Mouse (Mus musculus) liver, adult 2 months (tissue): ENCODE measurements around the gene Slc5a10. TPM values are rescaled to one million over a fixed set of nuclear protein-coding genes. Genes with fewer than 3 reads are reported as not detected.

ENCODE experiments used
- DNase-seq: peaks from one replicate; pipeline ENCODE4 v3.0.0-alpha.2; 2011; ENCODE audit warnings: low read depth, low spot score; ENCODE audit errors: extremely low read depth
- H3K27ac ChIP-seq: fragments of 200-500 bp; replicated peaks from 2 replicates; pipeline ENCODE4 v1.5.1; 2012; ENCODE audit warnings: low read depth, mild to moderate bottlenecking, control low read depth, inconsistent platforms, low read length; ENCODE audit not compliant: insufficient read depth
- H3K27me3 ChIP-seq: fragments of 200-500 bp; 2 replicates; pipeline ENCODE4 v1.6.1; 2012; ENCODE audit warnings: mild to moderate bottlenecking, moderate library complexity, low read length, inconsistent platforms; ENCODE audit not compliant: control insufficient read depth, insufficient read depth
- H3K36me3 ChIP-seq: fragments of 200-500 bp; 2 replicates; pipeline ENCODE4 v1.6.1; 2012; ENCODE audit warnings: low read length, inconsistent platforms; ENCODE audit not compliant: control insufficient read depth, insufficient read depth
- H3K4me1 ChIP-seq: fragments of 200-500 bp; 2 replicates; pipeline ENCODE4 v1.6.1; 2011; ENCODE audit warnings: low read length; ENCODE audit not compliant: control insufficient read depth, insufficient read depth
- H3K4me3 ChIP-seq: fragments of 200-500 bp; 2 replicates; pipeline ENCODE4 v1.5.1; 2011; ENCODE audit warnings: low read depth, mild to moderate bottlenecking, control low read depth, low read length, moderate library complexity; ENCODE audit not compliant: insufficient read depth
- H3K79me2 ChIP-seq: fragments of 200-500 bp; 2 replicates; pipeline ENCODE4 v1.6.1; 2012; ENCODE audit warnings: inconsistent platforms, mild to moderate bottlenecking, low read length, moderate library complexity; ENCODE audit not compliant: control insufficient read depth, insufficient read depth
- H3K9ac ChIP-seq: fragments of 200-500 bp; 2 replicates; pipeline ENCODE4 v1.6.1; 2012; ENCODE audit warnings: low read depth, mild to moderate bottlenecking, control low read depth, inconsistent platforms, low read length
- CTCF ChIP-seq: fragments of 200-500 bp; IDR thresholded peaks from 2 replicates; pipeline ENCODE4 v1.5.1; 2011; ENCODE audit warnings: low read depth, low read length, control low read depth
- POLR2A ChIP-seq: fragments of 200-500 bp; IDR thresholded peaks from 2 replicates; pipeline ENCODE4 v1.6.1; 2011; ENCODE audit warnings: low read length, control low read depth; ENCODE audit not compliant: insufficient read depth; ENCODE audit errors: extremely low read depth
- WGBS: fragments of 180-500 bp; shearing (Covaris S2); methylation state at CpG from one replicate; pipeline ENCODE4 v1.1.7; 2018; 5-methylcytosine and 5-hydroxymethylcytosine counted together
- polyA plus RNA-seq: library from polyadenylated mRNA; depleted of rRNA; stranded (reverse); fragments of >200 nt; gene quantifications from 2 replicates; pipeline ENCODE4 v1.2.3, GENCODE M21; 2012
- total RNA-seq: library from RNA; depleted of rRNA; stranded (reverse); fragments of >200 nt; gene quantifications from 2 replicates; pipeline ENCODE4 v1.2.3, GENCODE M21; 2014

Slc5a10 gene
- total and polyA plus RNA-seq, 2 experiments, result not detected

GRCm38 (mm10) chr11:61652686-61653447, 67.8 kb downstream of the Slc5a10 start, which contains the start of gene Grap:
Gene Grap (plus strand): TSS chr11:61653265.
- Histone ChIP-seq H3K36me3 (no peaks in the 10 kb centered on the region), H3K4me1 (no peaks in the 10 kb centered on the region), H3K4me3 (peak within 1 kb of the TSS; percentile 85), H3K27me3 (no peaks in the 10 kb centered on the region), H3K9ac (peak within 1 kb of the TSS; percentile 68), H3K79me2 (no peaks in the 10 kb centered on the region), H3K27ac (peak within 1 kb of the TSS; percentile 44)
- peak; percentile 17 for DNase-seq
- no peak for TF ChIP-seq CTCF
- 65% methylated on average over 10 of the region's 10 CpGs for WGBS

- H3K4me1 ChIP-seq, result no peaks in the 10 kb centered on the region
- no peaks in the 10 kb centered on the region for H3K36me3 ChIP-seq
- peak overlapping the region; percentile 24; the same call in 1 of the 2 replicates for H3K27ac ChIP-seq
- DNase-seq, result no peak
- H3K79me2 ChIP-seq, result no peaks in the 10 kb centered on the region
- no peak overlapping the region for H3K9ac ChIP-seq
- no peaks in the 10 kb centered on the region for H3K27me3 ChIP-seq
- no peak for TF ChIP-seq CTCF
- no peak for TF ChIP-seq POLR2A
- WGBS, result 93% methylated on average over 5 of the region's 5 CpGs
- H3K4me3 ChIP-seq, result no peak overlapping the region
These were observed 68.4 kb downstream of the Slc5a10 start for GRCm38 (mm10) chr11:61652216-61652615.

- Histone ChIP-seq H3K4me1 (no peaks in the 10 kb centered on the region), H3K27ac (no peak overlapping the region), H3K4me3 (no peak overlapping the region), H3K27me3 (no peaks in the 10 kb centered on the region), H3K36me3 (no peaks in the 10 kb centered on the region), H3K9ac (no peak overlapping the region), H3K79me2 (no peaks in the 10 kb centered on the region)
- TF ChIP-seq POLR2A (no peak), CTCF (no peak)
- DNase-seq, result no peak
- 82% methylated on average over 9 of the region's 9 CpGs for WGBS
These were observed 70.0 kb downstream of the Slc5a10 start for GRCm38 (mm10) chr11:61650470-61651265.

GRCm38 (mm10) chr11:61649626-61650025, 71.0 kb downstream of the Slc5a10 start:
- Histone ChIP-seq H3K27me3 (no peaks in the 10 kb centered on the region), H3K36me3 (no peaks in the 10 kb centered on the region), H3K27ac (no peak overlapping the region), H3K79me2 (no peaks in the 10 kb centered on the region), H3K4me3 (no peak overlapping the region), H3K4me1 (no peaks in the 10 kb centered on the region), H3K9ac (no peak overlapping the region)
- WGBS, result 93% methylated on average over 4 of the region's 4 CpGs
- no peak for DNase-seq
- TF ChIP-seq POLR2A (no peak), CTCF (no peak)

- no peaks in the 10 kb centered on the region for H3K36me3 ChIP-seq
- H3K9ac ChIP-seq, result no peak overlapping the region
- TF ChIP-seq POLR2A, result no peak
- TF ChIP-seq CTCF, result no peak
- H3K27me3 ChIP-seq, result no peaks in the 10 kb centered on the region
- DNase-seq, result no peak
- H3K4me1 ChIP-seq, result no peaks in the 10 kb centered on the region
- H3K79me2 ChIP-seq, result no peaks in the 10 kb centered on the region
- H3K27ac ChIP-seq, result no peak overlapping the region
- 96% methylated on average over 5 of the region's 5 CpGs for WGBS
- no peak overlapping the region for H3K4me3 ChIP-seq
These were observed 71.5 kb downstream of the Slc5a10 start for GRCm38 (mm10) chr11:61649163-61649580.
